In genomic region chr6:88837999-88838398, GRCm38 (mm10) we compare ENCODE assay signal across 15 mouse cellular contexts. TPM values are rescaled to one million over a fixed set of nuclear protein-coding genes. Genes with fewer than 3 reads are reported as not detected.
"Had no signal": no experiment of that assay in that cellular context is flagged by ENCODE, and none has a peak within 500 bp of the region (broad histone marks: within the 10 kb centered on the region; RNA-seq: fewer than 3 reads in every experiment).

No protein-coding gene starts in this region.

- H3K27me3 ChIP-seq: limb, embryonic 12.5 days; limb, embryonic 15.5 days had no signal

- H3K9me3 ChIP-seq: limb, embryonic 12.5 days; limb, embryonic 15.5 days had no signal

- H3K9ac ChIP-seq: limb, embryonic 12.5 days; limb, embryonic 15.5 days had no signal

- DNase-seq: kidney, adult 2 months; kidney, postnatal 10 days; kidney, postnatal 36 days; layer of hippocampus, postnatal 36 days; left cerebral cortex, postnatal 4 days; lung, postnatal 14 days; midbrain, embryonic 14.5 days; thymus, adult 18-20 months; thymus, postnatal 36 days had no signal

- H3K4me3 ChIP-seq: limb, embryonic 12.5 days; limb, embryonic 15.5 days had no signal

- H3K4me2 ChIP-seq: limb, embryonic 12.5 days; limb, embryonic 15.5 days; midbrain, embryonic 11.5 days had no signal

- H3K27ac ChIP-seq: limb, embryonic 12.5 days; limb, embryonic 15.5 days; macrophage had no signal

- ATAC-seq: inflammation-experienced regulatory T-cells, adult 6 months; intestine, postnatal 0 days had no signal

RNA-seq across cellular contexts. Expression of gene Podxl2, which starts 36.8 kb away (rescaled TPM):
- polyA plus RNA-seq: inflammation-experienced regulatory T-cells, adult 6 months had no signal
